Mouse (Mus musculus) neural tube, embryonic 11.5 days (tissue): ENCODE measurements around the gene Inhbb. TPM values are rescaled to one million over a fixed set of nuclear protein-coding genes. Genes with fewer than 3 reads are reported as not detected.

ENCODE experiments used
- ATAC-seq: fragments of 200-750 bp; cut with Nextera tagmentation; 2 replicates; pipeline ENCODE4 v1.8.0; 2017; ENCODE audit warnings: moderate number of reproducible peaks, mild to moderate bottlenecking, moderate TSS enrichment, moderate library complexity; ENCODE audit not compliant: insufficient read depth, low FRiP score, low TSS enrichment
- DNase-seq: peaks from one replicate; pipeline ENCODE4 v3.0.0-alpha.2; 2015; ENCODE audit warnings: low spot score
- H3K27ac ChIP-seq: fragments of 300-500 bp; sonication (generic); 2 replicates; pipeline ENCODE4 v1.5.1; 2014; ENCODE audit warnings: low read depth, mild to moderate bottlenecking, low read length
- H3K27me3 ChIP-seq: fragments of 300-500 bp; sonication (generic); 2 replicates; pipeline ENCODE4 v1.6.1; 2014; ENCODE audit warnings: mild to moderate bottlenecking, low read length, mixed read lengths; ENCODE audit not compliant: control insufficient read depth, insufficient read depth
- H3K36me3 ChIP-seq: fragments of 300-500 bp; sonication (generic); 2 replicates; pipeline ENCODE4 v1.6.1; 2014; ENCODE audit warnings: mild to moderate bottlenecking, low read length, moderate library complexity, mixed read lengths; ENCODE audit not compliant: control insufficient read depth, insufficient read depth
- H3K4me1 ChIP-seq: fragments of 300-500 bp; sonication (generic); 2 replicates; pipeline ENCODE4 v1.6.1; 2014; ENCODE audit warnings: low read length, mixed read lengths; ENCODE audit not compliant: control insufficient read depth, insufficient read depth
- H3K4me2 ChIP-seq: fragments of 300-500 bp; sonication (generic); 2 replicates; pipeline ENCODE4 v1.6.1; 2014; ENCODE audit warnings: low read depth, mild to moderate bottlenecking, moderate library complexity
- H3K4me3 ChIP-seq: fragments of 300-500 bp; sonication (generic); 2 replicates; pipeline ENCODE4 v1.5.1; 2014; ENCODE audit warnings: low read depth, low read length
- H3K9ac ChIP-seq: fragments of 300-500 bp; sonication (generic); 2 replicates; pipeline ENCODE4 v1.6.1; 2014; ENCODE audit warnings: mild to moderate bottlenecking, low read length
- H3K9me3 ChIP-seq: fragments of 300-500 bp; sonication (generic); 2 replicates; pipeline ENCODE4 v1.6.1; 2016; ENCODE audit warnings: low read length; ENCODE audit not compliant: control insufficient read depth
- WGBS: fragments of 180-500 bp; shearing (Covaris S2); extraction: QIAGEN DNeasy Blood & Tissue Kit; methylation state at CpG from one replicate; pipeline ENCODE4 v1.1.7; 2014; 5-methylcytosine and 5-hydroxymethylcytosine counted together
- polyA plus RNA-seq: library from polyadenylated mRNA; unstranded; fragments of >200 nt; fragmentation: Nextera tagmentation; extraction: Ambion mirVana; gene quantifications from 2 replicates; pipeline ENCODE4 v1.2.1, GENCODE M21; 2014

Gene Inhbb
- polyA plus RNA-seq, 1 experiment from 2014 or later = 0.64 TPM

DNA sequence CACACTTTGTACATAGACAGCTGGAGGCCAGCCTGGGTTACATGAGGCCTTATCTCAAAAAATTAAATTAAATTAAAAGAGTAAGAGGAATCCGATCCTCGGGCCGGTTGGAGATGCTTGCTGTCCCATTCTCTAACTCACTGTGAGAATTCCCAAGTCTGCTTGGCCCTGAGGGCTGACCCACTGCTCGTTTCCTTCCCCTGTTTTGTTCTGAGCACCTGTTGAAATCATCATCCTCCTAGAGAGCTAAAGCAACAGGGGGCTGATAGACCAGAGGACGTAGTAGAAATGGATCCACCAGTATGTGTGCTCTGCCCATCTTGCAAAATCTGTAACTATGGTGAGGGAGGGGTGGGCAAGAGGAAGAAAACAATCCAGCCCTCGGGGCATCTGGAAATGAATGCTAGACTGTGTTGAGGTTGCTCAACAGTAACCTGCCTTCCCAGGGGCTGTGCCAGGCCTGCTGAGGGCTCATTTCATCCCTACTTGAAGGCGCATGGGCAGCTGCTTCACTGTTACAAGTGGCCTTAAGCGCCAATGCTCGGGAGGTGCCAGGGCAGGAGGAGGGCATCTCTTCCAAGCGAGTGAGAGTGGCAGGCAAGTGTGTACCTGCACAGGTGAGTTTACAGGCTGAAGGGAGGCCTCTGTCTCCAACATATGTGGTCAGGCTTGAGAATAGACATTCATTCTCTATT lies 28.8 kb upstream of the Inhbb start:
- H3K36me3 ChIP-seq = no peaks in the 10 kb centered on the region
- H3K9me3 ChIP-seq = no peaks in the 10 kb centered on the region
- no peak for ATAC-seq
- H3K27ac ChIP-seq = no peak overlapping the region
- WGBS = 82% methylated on average over 10 of the region's 10 CpGs
- no peak for DNase-seq
- no peaks in the 10 kb centered on the region for H3K27me3 ChIP-seq
- no peak overlapping the region for H3K4me2 ChIP-seq
- no peak overlapping the region for H3K9ac ChIP-seq
- H3K4me1 ChIP-seq = no peaks in the 10 kb centered on the region
- H3K4me3 ChIP-seq = no peak overlapping the region

DNA sequence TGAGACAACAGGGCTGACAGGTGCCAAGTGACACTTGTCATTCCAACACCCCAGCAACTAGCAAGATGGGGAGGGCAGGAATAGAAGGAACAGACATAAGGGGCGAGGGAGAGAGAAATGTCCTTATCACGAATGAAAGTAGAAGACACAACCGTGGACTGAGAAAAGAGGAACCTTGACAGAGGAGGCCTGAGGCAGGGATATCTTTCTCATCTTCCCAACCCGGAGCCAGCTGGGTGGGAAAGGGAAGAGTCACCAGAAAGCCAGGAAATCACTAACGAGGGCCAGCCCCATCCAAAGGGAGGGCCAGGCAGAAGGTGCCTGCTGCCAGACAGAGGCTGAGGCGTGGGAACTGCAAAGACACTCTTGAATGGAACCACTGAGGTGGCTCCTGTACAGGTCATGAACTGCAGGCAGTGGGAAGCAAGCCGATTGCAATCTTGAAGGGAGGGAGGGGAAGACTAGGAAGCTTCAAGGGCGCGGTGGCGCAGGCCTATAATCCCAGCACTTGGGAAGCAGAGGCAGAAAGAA lies 24.8 kb upstream of the Inhbb start:
- 78% methylated on average over 10 of the region's 10 CpGs for WGBS
- ATAC-seq (no peak), DNase-seq (no peak)
- Histone ChIP-seq H3K36me3 (no peaks in the 10 kb centered on the region), H3K4me3 (no peak overlapping the region), H3K4me2 (no peak overlapping the region), H3K27me3 (no peaks in the 10 kb centered on the region), H3K4me1 (no peaks in the 10 kb centered on the region), H3K9ac (no peak overlapping the region), H3K27ac (no peak overlapping the region), H3K9me3 (no peaks in the 10 kb centered on the region)

DNA sequence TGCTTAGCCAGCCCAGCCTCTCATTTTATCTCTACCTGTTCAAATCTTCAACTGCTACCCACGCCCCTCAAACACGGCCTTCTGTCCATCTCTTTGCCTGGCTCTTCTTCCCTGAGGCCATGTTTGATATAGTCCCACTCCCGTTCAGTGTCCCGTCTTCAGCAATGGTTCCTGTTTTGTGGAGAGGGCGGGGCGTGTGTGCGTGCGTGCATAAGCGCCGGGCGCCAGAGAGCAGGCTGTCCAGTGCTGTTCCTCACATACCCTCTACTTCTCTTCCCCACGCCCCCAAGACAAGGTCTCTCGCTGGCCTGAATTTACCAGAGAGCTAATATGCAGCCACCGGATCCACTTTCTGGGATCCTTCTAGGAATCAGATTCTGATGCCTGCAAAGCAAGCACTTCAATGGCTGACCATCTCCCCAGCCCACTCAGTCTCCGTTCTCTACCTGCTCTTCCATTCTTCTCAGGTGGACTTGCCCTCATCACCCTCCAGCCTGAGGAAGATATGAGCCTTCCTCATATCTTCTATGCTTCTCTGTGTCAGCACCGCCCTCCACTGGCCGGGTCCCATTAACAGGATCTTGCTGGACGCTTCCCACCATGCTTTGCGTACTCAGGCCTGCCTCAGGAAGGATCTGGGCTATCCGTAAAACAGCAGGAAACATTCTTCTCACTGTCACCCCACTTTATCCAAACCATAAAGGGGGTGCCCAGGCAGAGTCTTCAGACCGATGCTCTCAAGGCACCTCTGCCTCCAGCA lies 21.7 kb upstream of the Inhbb start:
- Histone ChIP-seq H3K27ac (no peak overlapping the region), H3K4me2 (no peak overlapping the region), H3K36me3 (no peaks in the 10 kb centered on the region), H3K9me3 (no peaks in the 10 kb centered on the region), H3K4me1 (no peaks in the 10 kb centered on the region), H3K27me3 (no peaks in the 10 kb centered on the region), H3K9ac (no peak overlapping the region), H3K4me3 (no peak overlapping the region)
- WGBS = 86% methylated on average over 21 of the region's 21 CpGs
- DNase-seq (no peak), ATAC-seq (no peak)

DNA sequence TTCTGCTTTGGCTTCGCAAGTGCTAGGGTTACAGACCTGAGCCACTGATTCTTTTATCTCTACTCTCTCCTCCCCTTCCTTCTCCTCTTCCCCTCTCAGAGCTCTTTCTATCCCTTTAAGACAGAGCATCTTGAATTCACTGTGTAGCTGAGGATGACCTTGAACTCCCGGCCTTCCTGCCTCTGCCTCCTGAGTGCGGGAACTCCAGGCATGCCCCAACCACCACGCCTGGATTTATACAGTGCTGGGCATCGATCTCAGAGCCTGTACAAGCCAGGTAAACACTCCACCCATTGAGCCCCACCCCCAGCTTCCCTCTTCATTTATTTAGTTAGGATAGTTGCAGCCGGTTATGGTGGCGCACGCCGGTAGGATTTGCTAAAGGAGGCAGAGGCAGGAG lies 20.9 kb upstream of the Inhbb start:
- Histone ChIP-seq H3K9ac (no peak overlapping the region), H3K4me1 (no peaks in the 10 kb centered on the region), H3K27me3 (no peaks in the 10 kb centered on the region), H3K36me3 (no peaks in the 10 kb centered on the region), H3K4me2 (no peak overlapping the region), H3K4me3 (no peak overlapping the region), H3K27ac (no peak overlapping the region), H3K9me3 (no peaks in the 10 kb centered on the region)
- ATAC-seq (no peak), DNase-seq (no peak)
- WGBS = 94% methylated on average over 9 of the region's 9 CpGs

DNA sequence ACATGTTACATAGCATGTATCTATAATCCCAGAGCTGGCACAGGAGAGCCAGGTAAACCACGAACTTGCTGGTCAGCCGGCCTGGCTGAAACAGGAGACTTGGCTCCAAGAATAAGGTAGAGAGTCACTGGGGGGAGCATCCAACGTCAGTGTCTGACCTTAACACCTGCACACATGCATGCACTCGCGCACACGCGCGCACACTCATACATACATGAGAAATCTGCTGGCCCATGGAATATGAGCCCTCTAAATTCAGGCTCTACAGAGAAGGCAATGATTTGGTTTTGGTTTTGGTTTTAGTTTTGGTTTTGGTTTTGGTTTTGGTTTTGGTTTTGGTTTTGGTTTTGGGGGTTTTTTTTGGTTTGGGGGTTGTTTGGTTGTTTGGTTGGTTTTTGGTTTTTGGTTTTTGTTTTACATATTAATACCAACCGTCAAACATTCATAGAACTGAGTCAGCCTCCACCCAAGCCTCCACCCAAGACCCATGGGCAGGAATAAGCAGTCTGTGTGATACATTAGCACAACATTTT lies 16.1 kb upstream of the Inhbb start:
- ATAC-seq (no peak), DNase-seq (no peak)
- H3K4me2 ChIP-seq = no peak overlapping the region
- H3K4me1 ChIP-seq = no peaks in the 10 kb centered on the region
- 92% methylated on average over 9 of the region's 9 CpGs for WGBS
- H3K27me3 ChIP-seq = no peaks in the 10 kb centered on the region
- no peak overlapping the region for H3K27ac ChIP-seq
- H3K36me3 ChIP-seq = no peaks in the 10 kb centered on the region
- no peak overlapping the region for H3K9ac ChIP-seq
- H3K9me3 ChIP-seq = no peaks in the 10 kb centered on the region
- no peak overlapping the region for H3K4me3 ChIP-seq

DNA sequence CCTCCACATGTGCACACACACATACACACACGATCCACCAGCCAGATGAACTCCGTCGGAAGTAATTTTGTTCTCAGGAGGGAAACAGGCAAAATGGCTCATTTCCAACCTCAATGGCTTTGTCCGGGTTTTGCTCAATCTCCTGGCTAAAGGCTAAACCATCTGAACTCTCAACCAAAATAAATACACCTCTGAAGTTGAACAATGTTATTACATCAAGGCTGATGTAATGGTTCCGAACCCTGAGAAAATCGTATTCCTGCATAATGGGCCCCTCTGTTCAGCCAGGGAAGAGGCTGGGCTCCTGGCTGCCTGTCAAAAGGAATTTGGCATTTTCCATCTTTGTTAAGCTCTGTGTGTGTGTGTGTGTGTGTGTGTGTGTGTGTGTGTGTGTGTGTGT lies 15.4 kb upstream of the Inhbb start:
- Histone ChIP-seq H3K4me3 (no peak overlapping the region), H3K9ac (no peak overlapping the region), H3K9me3 (no peaks in the 10 kb centered on the region), H3K4me2 (no peak overlapping the region), H3K36me3 (no peaks in the 10 kb centered on the region), H3K27ac (no peak overlapping the region), H3K27me3 (no peaks in the 10 kb centered on the region), H3K4me1 (no peaks in the 10 kb centered on the region)
- no peak for DNase-seq
- WGBS = 83% methylated on average over 6 of the region's 6 CpGs
- ATAC-seq = no peak

DNA sequence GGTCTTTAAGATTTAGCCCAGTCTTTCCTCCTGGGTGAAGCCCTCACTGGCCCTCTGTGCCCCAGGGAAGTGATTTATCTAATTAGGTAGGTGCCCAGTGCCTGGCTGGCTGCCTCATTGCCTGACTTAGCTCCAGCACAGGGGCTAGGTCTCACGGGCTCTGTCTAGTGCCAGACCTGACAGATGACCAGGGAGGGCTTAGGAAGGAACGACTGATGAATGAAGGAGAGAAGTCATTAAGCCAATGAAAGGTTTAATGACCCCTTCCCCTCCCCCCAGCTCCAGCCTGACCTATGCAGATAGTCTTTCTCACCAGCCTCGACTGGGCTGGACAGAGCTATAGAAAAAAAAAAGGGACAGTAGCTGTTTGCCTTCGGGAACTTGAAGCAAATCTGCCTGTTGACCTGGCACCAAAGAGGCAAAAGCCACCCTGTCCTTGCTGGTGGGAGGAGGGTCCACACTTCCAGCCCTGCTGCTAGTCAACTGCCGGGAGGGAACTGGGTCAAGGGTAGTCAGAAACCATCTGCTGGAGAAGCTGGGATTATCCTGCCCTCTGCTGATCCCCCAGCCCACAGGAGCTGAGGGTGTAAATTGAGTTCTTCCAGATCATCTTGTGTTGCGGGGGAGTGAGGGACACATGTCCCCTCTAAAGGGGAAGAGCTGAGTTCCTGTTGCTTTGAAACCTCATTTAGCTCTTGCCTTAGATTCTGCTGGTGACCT lies 2.3 kb upstream of the Inhbb start:
- no peak for DNase-seq
- 16% methylated on average over 6 of the region's 6 CpGs for WGBS
- no peak overlapping the region for H3K9ac ChIP-seq
- no peaks in the 10 kb centered on the region for H3K36me3 ChIP-seq
- no peaks in the 10 kb centered on the region for H3K9me3 ChIP-seq
- H3K27me3 ChIP-seq = peaks cover 51% of the 10 kb centered on the region
- ATAC-seq = no peak
- no peak overlapping the region for H3K27ac ChIP-seq
- no peak overlapping the region for H3K4me2 ChIP-seq
- no peak overlapping the region for H3K4me3 ChIP-seq
- peaks cover 12% of the 10 kb centered on the region for H3K4me1 ChIP-seq

DNA sequence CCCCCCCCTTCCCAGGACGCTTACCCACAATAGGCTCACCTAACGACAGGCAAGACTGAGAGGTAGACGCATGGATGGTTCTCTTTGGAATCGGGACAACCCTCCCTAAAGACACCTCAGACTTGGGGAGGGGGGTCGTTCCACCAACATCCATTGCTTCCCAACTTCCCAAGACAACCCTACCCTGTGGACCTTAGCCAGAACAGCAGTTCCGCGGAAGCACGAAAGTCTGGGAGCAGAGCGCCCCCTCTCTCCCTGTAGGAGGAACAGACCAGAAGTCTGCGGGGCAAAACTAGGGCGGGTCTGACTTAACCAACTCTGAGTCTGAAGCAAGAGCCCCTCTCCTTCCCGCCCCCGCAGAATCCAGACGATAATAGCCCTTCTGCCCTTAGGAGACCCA lies 1.5 kb upstream of the Inhbb start:
- Histone ChIP-seq H3K27me3 (peaks cover 59% of the 10 kb centered on the region), H3K4me3 (no peak overlapping the region), H3K9ac (no peak overlapping the region), H3K4me1 (peaks cover 13% of the 10 kb centered on the region), H3K4me2 (no peak overlapping the region), H3K9me3 (no peaks in the 10 kb centered on the region), H3K27ac (no peak overlapping the region), H3K36me3 (no peaks in the 10 kb centered on the region)
- WGBS = 4% methylated on average over 13 of the region's 14 CpGs
- ATAC-seq (no peak), DNase-seq (peak; percentile 72)
